ENCODE assay signal across 8 mouse cellular contexts in the genomic region with DNA sequence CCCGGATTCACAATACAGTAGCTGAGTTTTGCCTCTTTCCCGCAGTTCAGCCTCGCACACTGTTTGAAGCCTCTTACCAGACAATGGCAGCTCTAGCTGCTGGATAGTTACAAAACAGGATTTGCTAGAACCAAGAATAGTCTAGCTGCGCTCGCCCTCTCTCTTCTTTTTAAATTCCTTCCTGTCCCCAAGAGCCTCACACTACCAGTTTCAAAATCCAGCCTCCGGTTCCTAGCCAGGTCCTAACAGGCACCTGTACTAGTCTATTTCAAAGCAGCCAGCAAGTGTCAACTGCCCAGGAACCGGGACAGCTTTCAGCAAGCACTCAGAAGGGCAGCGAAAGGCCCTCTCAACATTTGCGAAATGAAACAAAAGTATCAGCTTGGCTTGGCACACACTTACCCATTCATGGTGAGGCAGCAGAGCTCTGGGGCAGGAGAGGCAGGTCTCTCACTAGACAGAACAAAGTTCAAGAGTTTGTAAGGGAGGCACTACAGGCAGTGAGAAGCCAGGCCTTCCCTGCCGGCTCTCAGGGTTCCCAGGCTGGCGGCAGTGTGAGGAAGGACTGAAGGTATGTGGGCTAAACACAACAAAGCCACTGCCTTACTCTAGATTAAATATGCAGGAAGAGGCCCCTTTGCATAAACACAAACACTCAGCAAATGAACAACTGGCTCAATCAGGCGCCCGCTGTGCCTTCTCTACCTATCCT.
A peak's percentile ranks its signal among the peaks of the same experiment; 100 is the strongest.
DNase-seq lines count a peak whose midpoint lies in the region; ATAC-seq and TF ChIP-seq lines count a peak whose summit lies in the region.

No protein-coding gene starts in this region.

- TF ChIP-seq CTCF in ES-Bruce4 (IDR thresholded peaks at IDR 0.05; ENCODE audit: low read depth, low read length) = no peak
- TF ChIP-seq CTCF in bone marrow, adult 2 months (IDR thresholded peaks at IDR 0.05; ENCODE audit: control insufficient read depth, insufficient read depth, low read length) = no peak

- WGBS in bone marrow, adult 2 months = 7% methylated on average over 13 of the region's 13 CpGs
- 18% methylated on average over 13 of the region's 13 CpGs for WGBS in heart, embryonic 12.5 days
- WGBS in kidney, embryonic 14.5 days = 39% methylated on average over 13 of the region's 13 CpGs
- WGBS in lung, embryonic 16.5 days = 25% methylated on average over 13 of the region's 13 CpGs
- WGBS in neural tube, embryonic 15.5 days = 28% methylated on average over 13 of the region's 13 CpGs

- ATAC-seq in heart, embryonic 12.5 days (ENCODE audit: insufficient number of reproducible peaks, low FRiP score) = peak; percentile 57; the same call in 1 of the 2 replicates
- no peak for ATAC-seq in kidney, embryonic 14.5 days (ENCODE audit: low FRiP score, low TSS enrichment)
- ATAC-seq in lung, embryonic 16.5 days (ENCODE audit: low read depth) = peak; percentile 90
- ATAC-seq in neural tube, embryonic 15.5 days (ENCODE audit: low FRiP score) = no peak

- DNase-seq in yolk sac, embryonic 10.5 days (ENCODE audit: low spot score) = peak; percentile 40
- DNase-seq in cerebellum, adult 11-12 months = no peak

- H3K27ac ChIP-seq in ES-Bruce4 (ENCODE audit: insufficient read depth, low read length) = peak overlapping the region; percentile 21; the same call in 1 of the 2 replicates
- peak overlapping the region; percentile 75 for H3K27ac ChIP-seq in bone marrow, adult 2 months (ENCODE audit: control insufficient read depth, insufficient read depth, low read depth, low read length, poor library complexity)
- H3K27ac ChIP-seq in heart, embryonic 12.5 days (ENCODE audit: poor library complexity, severe bottlenecking) = peak overlapping the region; percentile 94
- no peak overlapping the region for H3K27ac ChIP-seq in kidney, embryonic 14.5 days (ENCODE audit: low read depth, low read length)
- H3K27ac ChIP-seq in lung, embryonic 16.5 days (ENCODE audit: low read length) = peak overlapping the region; percentile 90
- peak overlapping the region; percentile 37; the same call in 1 of the 2 replicates for H3K27ac ChIP-seq in neural tube, embryonic 15.5 days (replicated peaks)

- TF ChIP-seq EP300 in ES-Bruce4 (IDR thresholded peaks at IDR 0.05; ENCODE audit: insufficient read depth, low read depth, low read length) = no peak

- no peaks in the 10 kb centered on the region for H3K27me3 ChIP-seq in ES-Bruce4 (ENCODE audit: control insufficient read depth, insufficient read depth, low read length, poor library complexity, severe bottlenecking)
- no peaks in the 10 kb centered on the region for H3K27me3 ChIP-seq in heart, embryonic 12.5 days (replicated peaks)
- H3K27me3 ChIP-seq in kidney, embryonic 14.5 days (ENCODE audit: control insufficient read depth, insufficient read depth, low read length) = no peaks in the 10 kb centered on the region
- H3K27me3 ChIP-seq in lung, embryonic 16.5 days (ENCODE audit: control insufficient read depth, insufficient read depth, low read depth, low read length) = no peaks in the 10 kb centered on the region
- peaks cover 5% of the 10 kb centered on the region for H3K27me3 ChIP-seq in neural tube, embryonic 15.5 days (replicated peaks)

- no peak for TF ChIP-seq POLR2A in ES-Bruce4 (IDR thresholded peaks at IDR 0.05; ENCODE audit: insufficient read depth, low read length)
- peak; percentile 55; the same call in 1 of the 2 replicates for TF ChIP-seq POLR2A in bone marrow, adult 2 months (IDR thresholded peaks at IDR 0.05; ENCODE audit: borderline replicate concordance, control insufficient read depth, low read depth, low read length)

- no peaks in the 10 kb centered on the region for H3K36me3 ChIP-seq in ES-Bruce4 (ENCODE audit: control insufficient read depth, insufficient read depth, low read length, poor library complexity, severe bottlenecking)
- no peaks in the 10 kb centered on the region for H3K36me3 ChIP-seq in heart, embryonic 12.5 days
- no peaks in the 10 kb centered on the region for H3K36me3 ChIP-seq in kidney, embryonic 14.5 days (ENCODE audit: control insufficient read depth, insufficient read depth, low read length)
- no peaks in the 10 kb centered on the region for H3K36me3 ChIP-seq in lung, embryonic 16.5 days (ENCODE audit: control insufficient read depth, insufficient read depth, low read length)
- no peaks in the 10 kb centered on the region for H3K36me3 ChIP-seq in neural tube, embryonic 15.5 days

- H3K9me3 ChIP-seq in ES-Bruce4 (replicated peaks; ENCODE audit: control insufficient read depth, insufficient read depth, low read length, poor library complexity, severe bottlenecking) = peaks cover 2% of the 10 kb centered on the region; the same call in 1 of the 2 replicates
- no peaks in the 10 kb centered on the region for H3K9me3 ChIP-seq in heart, embryonic 12.5 days (replicated peaks)
- no peaks in the 10 kb centered on the region for H3K9me3 ChIP-seq in kidney, embryonic 14.5 days (ENCODE audit: control insufficient read depth, low read length)
- H3K9me3 ChIP-seq in lung, embryonic 16.5 days (ENCODE audit: control insufficient read depth, low read length) = no peaks in the 10 kb centered on the region
- no peaks in the 10 kb centered on the region for H3K9me3 ChIP-seq in neural tube, embryonic 15.5 days (replicated peaks)

- H3K9ac ChIP-seq in ES-Bruce4 (ENCODE audit: low read depth, poor library complexity, severe bottlenecking) = no peak overlapping the region
- H3K9ac ChIP-seq in heart, embryonic 12.5 days = peak overlapping the region; percentile 57
- H3K9ac ChIP-seq in kidney, embryonic 14.5 days (ENCODE audit: low read depth, low read length) = peak overlapping the region; percentile 34; the same call in 1 of the 2 replicates
- peak overlapping the region; percentile 51 for H3K9ac ChIP-seq in lung, embryonic 16.5 days (ENCODE audit: low read length)
- no peak overlapping the region for H3K9ac ChIP-seq in neural tube, embryonic 15.5 days (replicated peaks)

- no peaks in the 10 kb centered on the region for H3K4me1 ChIP-seq in ES-Bruce4 (ENCODE audit: control insufficient read depth, insufficient read depth, low read length)
- peaks cover 3% of the 10 kb centered on the region; the same call in 1 of the 2 replicates for H3K4me1 ChIP-seq in bone marrow, adult 2 months (ENCODE audit: control insufficient read depth, insufficient read depth, low read length)
- peaks cover 61% of the 10 kb centered on the region for H3K4me1 ChIP-seq in heart, embryonic 12.5 days (replicated peaks)
- H3K4me1 ChIP-seq in kidney, embryonic 14.5 days (ENCODE audit: control insufficient read depth, insufficient read depth, low read length) = peaks cover 42% of the 10 kb centered on the region
- H3K4me1 ChIP-seq in lung, embryonic 16.5 days (replicated peaks; ENCODE audit: control insufficient read depth, insufficient read depth, low read length) = peaks cover 29% of the 10 kb centered on the region
- H3K4me1 ChIP-seq in neural tube, embryonic 15.5 days = peaks cover 34% of the 10 kb centered on the region

- peak overlapping the region; percentile 64 for H3K4me2 ChIP-seq in heart, embryonic 12.5 days
- peak overlapping the region; percentile 17; the same call in 1 of the 2 replicates for H3K4me2 ChIP-seq in kidney, embryonic 14.5 days (replicated peaks; ENCODE audit: low read depth, low read length)
- peak overlapping the region; percentile 50 for H3K4me2 ChIP-seq in lung, embryonic 16.5 days (ENCODE audit: low read depth, low read length)
- H3K4me2 ChIP-seq in neural tube, embryonic 15.5 days = peak overlapping the region; percentile 22

- no peak overlapping the region for H3K4me3 ChIP-seq in ES-Bruce4 (ENCODE audit: low read depth, low read length)
- H3K4me3 ChIP-seq in bone marrow, adult 2 months (replicated peaks; ENCODE audit: control insufficient read depth, low read depth, low read length) = peak overlapping the region; percentile 70
- H3K4me3 ChIP-seq in heart, embryonic 12.5 days = peak overlapping the region; percentile 34
- no peak overlapping the region for H3K4me3 ChIP-seq in kidney, embryonic 14.5 days (ENCODE audit: low read length)
- peak overlapping the region; percentile 37 for H3K4me3 ChIP-seq in lung, embryonic 16.5 days (ENCODE audit: low read length)
- H3K4me3 ChIP-seq in neural tube, embryonic 15.5 days (replicated peaks) = no peak overlapping the region

Comparison
In these comparisons a context has a peak if more than half of its experiments do, and no peak if none do; other contexts are left out.
1. H3K4me3 ChIP-seq: peak in bone marrow, adult 2 months (single experiment), heart, embryonic 12.5 days (single experiment) and lung, embryonic 16.5 days (single experiment); none in ES-Bruce4 (single experiment), kidney, embryonic 14.5 days (single experiment) and neural tube, embryonic 15.5 days (single experiment).
2. H3K9ac ChIP-seq: peak in heart, embryonic 12.5 days (single experiment), kidney, embryonic 14.5 days (single experiment) and lung, embryonic 16.5 days (single experiment); none in ES-Bruce4 (single experiment) and neural tube, embryonic 15.5 days (single experiment).
3. ATAC-seq: peak in heart, embryonic 12.5 days (single experiment) and lung, embryonic 16.5 days (single experiment); none in kidney, embryonic 14.5 days (single experiment) and neural tube, embryonic 15.5 days (single experiment).
4. Peak in every context shown above with its lines, with median percentiles within 50 percentile points of each other: H3K4me2 ChIP-seq.